Mouse (Mus musculus): ENCODE data around the gene Cnn2. TPM values are rescaled to one million over a fixed set of nuclear protein-coding genes. Genes with fewer than 3 reads are reported as not detected.

The Cnn2 gene
- total RNA-seq, 2 experiments from 2014 or later, result 5.2 to 10.5 TPM

- DNase-seq (ENCODE audit: low spot score), result no peak
Measured at GRCm38 (mm10) chr10:79969124-79969568, 19.2 kb upstream of the Cnn2 start.

GRCm38 (mm10) chr10:79970415-79971182, 17.8 kb upstream of the Cnn2 start, which contains the start of gene Grin3b:
TSS of gene Grin3b (plus strand) at chr10:79970715.
- no peak for DNase-seq (ENCODE audit: low spot score)

- DNase-seq (ENCODE audit: low spot score), result no peak
Measured at GRCm38 (mm10) chr10:79971183-79971497, 17.2 kb upstream of the Cnn2 start.

- no peak for DNase-seq (ENCODE audit: low spot score)
Measured at GRCm38 (mm10) chr10:79972831-79973230, 15.6 kb upstream of the Cnn2 start.

GRCm38 (mm10) chr10:79974087-79974486, 14.3 kb upstream of the Cnn2 start:
- DNase-seq (ENCODE audit: low spot score), result no peak

- DNase-seq (ENCODE audit: low spot score), result no peak
Measured at GRCm38 (mm10) chr10:79974668-79975067, 13.7 kb upstream of the Cnn2 start.

GRCm38 (mm10) chr10:79976071-79976721, 12.2 kb upstream of the Cnn2 start:
- no peak for DNase-seq (ENCODE audit: low spot score)

GRCm38 (mm10) chr10:79976722-79977107, 11.7 kb upstream of the Cnn2 start:
- no peak for DNase-seq (ENCODE audit: low spot score)

GRCm38 (mm10) chr10:79977324-79977723, 11.1 kb upstream of the Cnn2 start:
- no peak for DNase-seq (ENCODE audit: low spot score)

GRCm38 (mm10) chr10:79978061-79978460, 10.3 kb upstream of the Cnn2 start:
- no peak for DNase-seq (ENCODE audit: low spot score)

GRCm38 (mm10) chr10:79979401-79980155, 8.8 kb upstream of the Cnn2 start:
- peak; percentile 82 for DNase-seq (ENCODE audit: low spot score)

- no peak for DNase-seq (ENCODE audit: low spot score)
Measured at GRCm38 (mm10) chr10:79983205-79983604, 5.2 kb upstream of the Cnn2 start.

- peak; percentile 73 for DNase-seq (ENCODE audit: low spot score)
Measured at GRCm38 (mm10) chr10:79983670-79984069, 4.7 kb upstream of the Cnn2 start.

GRCm38 (mm10) chr10:79984195-79984816, 4.1 kb upstream of the Cnn2 start, which contains the start of gene Tmem259:
TSS of gene Tmem259 (minus strand) at chr10:79984330.
- DNase-seq (ENCODE audit: low spot score), result peak; percentile 85

- DNase-seq (ENCODE audit: low spot score), result peak; percentile 98
Measured at GRCm38 (mm10) chr10:79984871-79985270, 3.5 kb upstream of the Cnn2 start.

GRCm38 (mm10) chr10:79985334-79986231, 2.8 kb upstream of the Cnn2 start:
- peak; percentile 62 for DNase-seq (ENCODE audit: low spot score)

- peak; percentile 52 for DNase-seq (ENCODE audit: low spot score)
Measured at GRCm38 (mm10) chr10:79986232-79986878, 2.0 kb upstream of the Cnn2 start.

GRCm38 (mm10) chr10:79986963-79987362, 1.4 kb upstream of the Cnn2 start:
- peak; percentile 86 for DNase-seq (ENCODE audit: low spot score)

GRCm38 (mm10) chr10:79987771-79988505, 446 bp upstream of the Cnn2 start:
- no peak for DNase-seq (ENCODE audit: low spot score)
